10 mouse cellular contexts compared by ENCODE assay signal in genomic region chr17:40806550-40806949, GRCm38 (mm10). TPM values are rescaled to one million over a fixed set of nuclear protein-coding genes. Genes with fewer than 3 reads are reported as not detected.
A peak's percentile ranks its signal among the peaks of the same experiment; 100 is the strongest.
DNase-seq lines count a peak whose midpoint lies in the region; ATAC-seq lines count a peak whose summit lies in the region.
"Had no signal": no experiment of that assay in that cellular context is flagged by ENCODE, and none has a peak within 500 bp of the region (broad histone marks: within the 10 kb centered on the region; RNA-seq: fewer than 3 reads in every experiment).

No protein-coding gene starts in this region.

- peak overlapping the region; percentile 48 for H3K9ac ChIP-seq in liver, embryonic 11.5 days (ENCODE audit: low read depth, low read length)
- H3K9ac ChIP-seq in hindbrain, embryonic 14.5 days, result no peak overlapping the region
- no peak overlapping the region for H3K9ac ChIP-seq in forebrain, embryonic 14.5 days (ENCODE audit: low read length)
- H3K9ac ChIP-seq: hindbrain, embryonic 15.5 days had no signal

- no peaks in the 10 kb centered on the region for H3K36me3 ChIP-seq in liver, embryonic 11.5 days (ENCODE audit: control insufficient read depth, insufficient read depth, low read length)
- H3K36me3 ChIP-seq in hindbrain, embryonic 14.5 days (replicated peaks; ENCODE audit: control insufficient read depth, insufficient read depth), result no peaks in the 10 kb centered on the region
- no peaks in the 10 kb centered on the region for H3K36me3 ChIP-seq in forebrain, embryonic 14.5 days (ENCODE audit: control insufficient read depth, insufficient read depth, low read length)
- H3K36me3 ChIP-seq: hindbrain, embryonic 15.5 days had no signal

- peak overlapping the region; percentile 96 for H3K27ac ChIP-seq in liver, embryonic 11.5 days (ENCODE audit: low read depth, low read length)
- H3K27ac ChIP-seq in hindbrain, embryonic 14.5 days, result no peak overlapping the region
- H3K27ac ChIP-seq in forebrain, embryonic 14.5 days (ENCODE audit: low read depth, low read length), result no peak overlapping the region
- H3K27ac ChIP-seq: hindbrain, embryonic 15.5 days had no signal

- H3K4me1 ChIP-seq in liver, embryonic 11.5 days (replicated peaks; ENCODE audit: control insufficient read depth, insufficient read depth, low read length), result peaks cover 5% of the 10 kb centered on the region
- H3K4me1 ChIP-seq in hindbrain, embryonic 14.5 days (replicated peaks; ENCODE audit: control insufficient read depth, insufficient read depth, low read length), result no peaks in the 10 kb centered on the region
- H3K4me1 ChIP-seq in forebrain, embryonic 14.5 days (ENCODE audit: control insufficient read depth, insufficient read depth, low read length), result no peaks in the 10 kb centered on the region
- H3K4me1 ChIP-seq: hindbrain, embryonic 15.5 days had no signal

- H3K9me3 ChIP-seq in liver, embryonic 11.5 days (ENCODE audit: control insufficient read depth, low read length), result no peaks in the 10 kb centered on the region
- H3K9me3 ChIP-seq in hindbrain, embryonic 14.5 days (ENCODE audit: control insufficient read depth, low read length), result no peaks in the 10 kb centered on the region
- no peaks in the 10 kb centered on the region for H3K9me3 ChIP-seq in forebrain, embryonic 14.5 days (replicated peaks; ENCODE audit: control insufficient read depth, low read length)
- H3K9me3 ChIP-seq: hindbrain, embryonic 15.5 days had no signal

- peak; percentile 82 for DNase-seq in 416B (ENCODE audit: low read depth)
- DNase-seq in c-Kit-negative CD71-positive TER-119-positive erythroid progenitor cells, embryonic 14.5 days (ENCODE audit: low read depth, low spot score), result peak; percentile 83
- DNase-seq in liver, embryonic 11.5 days (ENCODE audit: low spot score), result no peak
- no peak for DNase-seq in frontal cortex, postnatal 14 days (ENCODE audit: low spot score in 2 of 2)
- no peak for DNase-seq in urinary bladder, postnatal 36 days (ENCODE audit: low spot score in 2 of 2)
- DNase-seq in hindbrain, embryonic 14.5 days (ENCODE audit: low spot score), result no peak
- DNase-seq in forebrain, embryonic 14.5 days (ENCODE audit: low spot score), result no peak
- DNase-seq: thymus, adult 18-20 months had no signal

- WGBS in liver, embryonic 11.5 days, result 20% methylated on average over 3 of the region's 3 CpGs
- 93% methylated on average over 3 of the region's 3 CpGs for WGBS in hindbrain, embryonic 14.5 days
- 76% methylated on average over 3 of the region's 3 CpGs for WGBS in forebrain, embryonic 14.5 days

- H3K4me3 ChIP-seq in liver, embryonic 11.5 days (ENCODE audit: low read depth, low read length), result peak overlapping the region; percentile 8; the same call in 1 of the 2 replicates
- no peak overlapping the region for H3K4me3 ChIP-seq in hindbrain, embryonic 14.5 days (replicated peaks; ENCODE audit: low read length)
- no peak overlapping the region for H3K4me3 ChIP-seq in forebrain, embryonic 14.5 days (ENCODE audit: low read depth, low read length)
- H3K4me3 ChIP-seq: hindbrain, embryonic 15.5 days had no signal

- ATAC-seq in liver, embryonic 11.5 days (replicated peaks; ENCODE audit: low FRiP score), result peak; percentile 97
- ATAC-seq in megakaryocyte, adult 5-6 weeks (ENCODE audit: poor library complexity, severe bottlenecking), result peak; percentile 57
- ATAC-seq in hindbrain, embryonic 14.5 days (ENCODE audit: low FRiP score), result no peak
- ATAC-seq in forebrain, embryonic 14.5 days, result no peak

- peak overlapping the region; percentile 69 for H3K4me2 ChIP-seq in liver, embryonic 11.5 days
- no peak overlapping the region for H3K4me2 ChIP-seq in hindbrain, embryonic 14.5 days (replicated peaks)
- no peak overlapping the region for H3K4me2 ChIP-seq in forebrain, embryonic 14.5 days (ENCODE audit: low read length)
- H3K4me2 ChIP-seq: hindbrain, embryonic 15.5 days had no signal

- H3K27me3 ChIP-seq in liver, embryonic 11.5 days (replicated peaks; ENCODE audit: control insufficient read depth, insufficient read depth, low read length), result no peaks in the 10 kb centered on the region
- H3K27me3 ChIP-seq in hindbrain, embryonic 14.5 days (ENCODE audit: control insufficient read depth, insufficient read depth, low read length), result no peaks in the 10 kb centered on the region
- no peaks in the 10 kb centered on the region for H3K27me3 ChIP-seq in forebrain, embryonic 14.5 days (replicated peaks; ENCODE audit: control insufficient read depth, insufficient read depth, low read length)
- H3K27me3 ChIP-seq: hindbrain, embryonic 15.5 days had no signal

RNA-seq across cellular contexts. Expression of gene Crisp2, which starts 0.3 kb away (rescaled TPM):
- 0.44 TPM in 2 replicates for polyA plus RNA-seq in liver, embryonic 11.5 days (2014; fragmentation: Nextera tagmentation; extraction: Ambion mirVana)
- total RNA-seq in megakaryocyte, adult 5-6 weeks (2015), result not detected in 2 replicates
- not detected in 2 replicates for total RNA-seq in megakaryocyte, adult 5-6 weeks (2017)
- not detected in 2 replicates for polyA plus RNA-seq in hindbrain, embryonic 14.5 days (2014; fragmentation: Nextera tagmentation; extraction: Ambion mirVana)
- polyA plus RNA-seq in forebrain, embryonic 14.5 days (2014; fragmentation: Nextera tagmentation; extraction: Ambion mirVana), result not detected in 2 replicates

RNA-seq across cellular contexts. Expression of gene Rhag, which starts 4.4 kb away (rescaled TPM):
- polyA plus RNA-seq in liver, embryonic 11.5 days (2014; fragmentation: Nextera tagmentation; extraction: Ambion mirVana), result 164 and 181 TPM in 2 replicates
- total RNA-seq in megakaryocyte, adult 5-6 weeks (2015), result 3.8 and 11.0 TPM in 2 replicates
- total RNA-seq in megakaryocyte, adult 5-6 weeks (2017), result 2.1 and 4.1 TPM in 2 replicates
- polyA plus RNA-seq in hindbrain, embryonic 14.5 days (2014; fragmentation: Nextera tagmentation; extraction: Ambion mirVana), result 0.13 and 0.41 TPM in 2 replicates
- not detected in 2 replicates for polyA plus RNA-seq in forebrain, embryonic 14.5 days (2014; fragmentation: Nextera tagmentation; extraction: Ambion mirVana)

Comparison
In these comparisons a context has a peak if more than half of its experiments do, and no peak if none do; other contexts are left out.
1. DNase-seq: peak in 416B (single experiment) and c-Kit-negative CD71-positive TER-119-positive erythroid progenitor cells, embryonic 14.5 days (single experiment); none in liver, embryonic 11.5 days (single experiment), frontal cortex, postnatal 14 days (0 of 2), urinary bladder, postnatal 36 days (0 of 2), hindbrain, embryonic 14.5 days (single experiment) and forebrain, embryonic 14.5 days (single experiment).
2. ATAC-seq: peak in liver, embryonic 11.5 days (single experiment) and megakaryocyte, adult 5-6 weeks (single experiment); none in hindbrain, embryonic 14.5 days (single experiment) and forebrain, embryonic 14.5 days (single experiment).
3. RNA of gene Rhag, which starts 4.4 kb away (polyA plus RNA-seq): 164 to 181 TPM in liver, embryonic 11.5 days; 0.13 to 0.41 TPM in hindbrain, embryonic 14.5 days and not detected in forebrain, embryonic 14.5 days; every median in the first group is over 100 times any median in the second.